Mouse (Mus musculus) frontal cortex, postnatal 36 days (tissue): Measurements from ENCODE around the gene Shld2.

Experiments used
- DNase-seq, 2 experiments: peaks; one replicate each; pipeline ENCODE4 v3.0.0; 2022; ENCODE audit warnings: low spot score in 2 of 2

The Shld2 gene

GRCm38 (mm10) chr14:34310234-34310965 is at the start of gene Shld2, which contains the start of gene Glud1:
Gene Shld2 (minus strand): TSS chr14:34310493.
Gene Glud1 (plus strand): TSS chr14:34310727.
- peak; percentile 90 to 91 for DNase-seq

- no peak for DNase-seq
Observed at GRCm38 (mm10) chr14:34359676-34360244, 49.5 kb upstream of the Shld2 start.

GRCm38 (mm10) chr14:34357671-34358455 is 47.6 kb upstream of the Shld2 start:
- peak in 1 of 2 experiments; percentile 28 for DNase-seq

DNA sequence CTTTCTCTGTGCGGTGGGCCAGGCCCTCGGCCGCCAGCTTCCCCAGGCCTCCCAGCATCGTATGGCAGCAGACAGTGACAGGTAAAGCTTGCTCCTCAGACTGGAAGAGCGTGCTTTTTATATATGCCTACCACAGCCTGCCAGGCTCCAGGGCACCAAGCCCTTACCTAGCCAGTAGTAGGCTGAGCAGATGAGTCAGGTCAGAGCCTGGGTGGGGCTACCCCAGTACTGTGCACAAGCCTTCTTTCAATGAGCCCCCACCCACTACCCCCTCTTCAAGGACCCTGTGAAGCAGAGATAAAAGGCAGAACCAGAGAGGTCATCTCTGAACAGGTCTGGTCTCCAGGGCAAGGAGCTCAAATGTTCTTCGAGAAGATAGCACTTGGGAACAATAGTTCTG is 45.0 kb upstream of the Shld2 start, which contains the start of gene Fam25c:
Gene Fam25c, minus strand, starts transcription at position 133 of the 400 bp plus-strand sequence.
- no peak for DNase-seq

DNA sequence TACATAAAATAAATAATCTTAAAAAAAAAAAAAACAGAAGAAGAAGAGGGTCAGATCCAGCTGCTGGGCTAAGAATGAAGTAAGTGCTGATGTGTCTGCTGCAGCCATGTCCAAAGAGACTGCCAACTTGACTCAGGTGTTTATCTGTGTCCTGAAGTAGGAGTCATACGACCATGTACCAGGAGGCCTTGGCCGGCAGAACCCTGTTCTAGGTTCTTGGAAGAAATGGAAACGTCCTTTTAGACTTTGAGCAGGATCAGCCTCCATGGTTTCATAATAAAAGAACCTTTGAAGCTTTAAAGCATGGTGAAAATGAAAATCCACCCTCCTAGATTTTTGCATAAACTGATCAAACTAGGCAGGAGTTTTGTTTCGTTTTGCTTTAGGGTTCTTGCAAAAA is 44.2 kb upstream of the Shld2 start:
- no peak for DNase-seq

DNA sequence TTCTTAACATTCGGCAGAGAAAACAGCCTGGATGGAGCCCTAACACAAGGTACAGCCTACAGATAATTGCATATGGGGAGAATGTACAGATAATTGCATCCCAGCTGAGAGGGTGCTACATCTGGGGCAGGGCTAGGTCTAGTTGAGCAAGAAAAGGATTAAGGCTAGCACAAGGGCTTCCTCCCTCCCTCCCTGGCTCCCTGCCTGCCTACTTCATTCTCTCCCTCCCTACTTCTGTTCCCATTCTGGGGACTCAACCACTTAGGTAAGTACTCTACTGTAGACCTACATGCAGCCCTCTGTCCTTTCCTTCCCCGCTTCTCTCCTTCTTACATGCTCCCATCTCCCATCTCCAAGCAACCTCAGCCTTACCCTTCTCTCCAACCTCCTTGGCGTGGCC is 43.0 kb upstream of the Shld2 start:
- DNase-seq, result no peak

- DNase-seq, result no peak
Observed at GRCm38 (mm10) chr14:34352523-34352922, 42.2 kb upstream of the Shld2 start.

DNA sequence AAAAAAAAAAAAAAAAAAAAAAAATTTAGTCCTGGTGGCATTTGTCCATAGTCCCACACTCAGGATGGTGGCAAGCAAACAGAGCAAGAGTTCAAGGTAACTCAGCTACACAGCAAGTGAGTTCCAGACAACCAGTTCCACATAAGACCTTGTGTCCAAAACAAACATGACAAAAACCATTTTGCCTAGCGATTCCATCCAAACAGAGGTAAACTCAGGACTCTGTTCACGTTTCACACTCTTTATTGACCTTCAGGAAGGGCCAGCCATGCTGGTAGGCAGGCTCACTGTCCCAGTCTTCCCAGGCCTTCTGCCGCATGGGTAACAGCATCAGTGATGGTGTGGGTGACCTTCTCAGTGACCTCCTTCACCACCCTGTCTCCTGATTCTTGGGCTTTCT is 41.4 kb upstream of the Shld2 start:
- no peak for DNase-seq

DNA sequence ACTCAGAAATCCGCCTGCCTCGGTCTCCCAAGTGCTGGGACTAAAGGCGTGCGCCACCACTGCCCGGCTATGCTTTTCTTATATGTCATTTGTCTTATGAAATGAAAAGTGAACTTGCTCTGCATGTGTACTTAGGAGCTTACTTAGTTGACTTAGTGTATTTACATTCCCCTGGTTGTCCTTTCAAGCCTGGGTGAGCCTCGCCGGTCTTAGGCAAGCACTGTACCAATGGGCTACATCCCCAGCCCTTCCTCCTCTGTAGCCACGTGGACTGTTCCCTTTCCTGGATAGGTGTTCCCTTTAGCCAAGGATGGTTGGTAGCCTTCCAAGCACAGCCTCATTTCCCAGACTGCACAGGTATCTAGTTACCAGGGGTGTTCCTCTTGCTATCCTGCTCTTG is 38.7 kb upstream of the Shld2 start:
- no peak for DNase-seq

- no peak for DNase-seq
Observed at GRCm38 (mm10) chr14:34348301-34348700, 38.0 kb upstream of the Shld2 start.

- DNase-seq, result no peak
Observed at GRCm38 (mm10) chr14:34347084-34347483, 36.8 kb upstream of the Shld2 start.

DNA sequence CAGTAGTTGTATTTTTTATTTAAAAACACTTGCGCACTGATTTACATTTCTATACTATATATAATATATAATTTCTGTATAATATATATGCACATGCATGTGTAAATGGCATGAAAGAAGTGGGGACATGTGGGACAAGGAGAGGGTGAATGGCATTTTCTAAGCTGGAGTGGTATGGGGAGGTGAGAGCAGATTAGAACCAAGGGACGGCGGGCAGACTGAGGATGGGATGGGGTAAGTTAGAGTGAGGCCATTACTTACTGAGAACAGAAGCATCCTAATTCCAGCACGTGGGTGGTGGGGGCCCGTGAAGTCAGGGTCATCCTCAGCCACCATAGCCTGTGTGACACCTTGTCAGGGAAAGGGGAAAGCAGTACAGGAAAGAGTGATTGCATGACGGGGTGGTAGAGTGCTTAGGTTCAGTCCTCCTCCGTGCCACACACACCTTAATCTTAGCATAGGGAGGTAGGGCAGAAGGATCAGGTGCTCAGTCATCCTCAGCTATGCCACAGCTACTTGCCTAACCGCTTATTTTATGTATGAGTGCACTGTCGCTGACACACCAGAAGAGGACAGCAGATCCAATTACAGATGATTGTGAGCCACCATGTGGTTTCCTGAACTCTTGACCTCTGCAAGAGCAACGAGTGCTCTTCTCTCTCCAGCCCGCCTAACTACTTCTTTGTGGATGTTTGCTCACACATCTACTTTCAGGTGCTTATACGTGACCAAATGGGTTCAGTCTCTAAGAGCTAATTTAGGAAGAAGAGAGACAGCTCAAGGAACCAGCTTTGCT is 35.7 kb upstream of the Shld2 start:
- DNase-seq, result no peak

GRCm38 (mm10) chr14:34344361-34344760 is 34.1 kb upstream of the Shld2 start:
- DNase-seq, result no peak

- no peak for DNase-seq
Observed at GRCm38 (mm10) chr14:34343078-34343477, 32.8 kb upstream of the Shld2 start.

- DNase-seq, result no peak
Observed at GRCm38 (mm10) chr14:34341993-34342392, 31.7 kb upstream of the Shld2 start.

- no peak for DNase-seq
Observed at GRCm38 (mm10) chr14:34339446-34339845, 29.2 kb upstream of the Shld2 start.

- DNase-seq, result peak; percentile 14 to 59
Observed at GRCm38 (mm10) chr14:34332476-34332875, 22.2 kb upstream of the Shld2 start.

DNA sequence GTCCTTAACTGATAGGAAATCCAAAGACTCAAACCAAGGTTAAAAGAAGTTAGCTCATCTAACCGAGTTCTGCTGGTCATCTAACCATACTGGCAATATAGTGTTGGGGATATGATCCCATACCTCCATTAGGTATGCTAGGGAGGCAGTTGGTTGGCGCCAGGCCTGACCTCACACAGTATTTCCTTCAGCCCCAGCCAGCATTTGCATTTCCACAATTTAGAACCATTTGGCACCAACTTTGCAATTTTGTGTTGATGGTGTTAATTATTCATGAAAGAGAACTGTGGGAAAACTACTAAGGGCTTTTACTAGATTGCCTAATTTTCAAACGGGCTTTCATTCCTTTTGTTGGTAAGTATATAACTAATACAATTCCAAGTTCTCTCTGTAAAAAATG is 21.6 kb upstream of the Shld2 start:
- DNase-seq, result peak; percentile 24 to 50

DNA sequence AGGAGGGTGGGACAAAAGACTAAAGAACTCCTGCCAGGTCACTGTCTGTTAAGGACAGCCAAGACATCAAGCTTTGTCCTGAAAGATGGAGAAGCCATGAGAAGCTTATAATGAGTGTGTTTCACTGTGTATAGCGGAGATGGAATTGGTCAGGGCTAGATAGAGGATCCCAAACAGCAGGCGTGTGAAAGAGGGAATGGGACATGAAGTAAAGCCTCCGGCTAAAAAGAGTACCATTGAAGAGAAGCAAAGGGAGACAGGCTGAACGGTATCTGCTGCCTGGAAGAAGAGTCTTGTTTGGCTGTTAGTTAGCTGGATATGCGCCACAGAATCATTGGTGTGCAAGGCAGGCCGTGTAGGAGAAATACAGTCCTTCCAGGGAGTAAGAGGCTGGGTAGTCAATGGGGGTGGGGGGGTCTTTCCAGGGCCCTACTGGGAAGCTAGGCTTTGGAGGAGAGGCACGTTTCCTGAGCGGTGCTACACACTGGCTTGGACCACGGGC is 20.4 kb upstream of the Shld2 start:
- no peak for DNase-seq

- DNase-seq, result no peak
Observed at GRCm38 (mm10) chr14:34327618-34328017, 17.3 kb upstream of the Shld2 start.

GRCm38 (mm10) chr14:34326606-34327005 is 16.3 kb upstream of the Shld2 start:
- DNase-seq, result no peak
